Mouse (Mus musculus) MEL (cell line): Measurements from ENCODE around the gene Itm2b.

Source experiments
- BHLHE40 ChIP-seq: IDR thresholded peaks from 2 replicates; pipeline ENCODE4 v1.6.1; 2012; ENCODE audit warnings: low read depth, mild to moderate bottlenecking, inconsistent platforms, low read length, improper control_type of control experiment, borderline replicate concordance
- CTCF ChIP-seq, 3 experiments: IDR thresholded peaks in 2 of 3; conservative IDR thresholded peaks in 1 of 3; 2 replicates each; pipeline ENCODE4 v1.5.1; 2011 to 2012; ENCODE audit warnings: low read length in 3 of 3, low read depth in 2 of 3, mild to moderate bottlenecking in 2 of 3, improper control_type of control experiment in 1 of 3, inconsistent platforms in 1 of 3, mixed read lengths in 1 of 3, moderate library complexity in 1 of 3; ENCODE audit not compliant: control insufficient read depth in 1 of 3, insufficient read depth in 1 of 3, poor library complexity in 1 of 3, severe bottlenecking in 1 of 3
- EP300 ChIP-seq, 2 experiments: IDR thresholded peaks; 2 replicates each; pipeline ENCODE4 v1.6.1; 2011; ENCODE audit warnings: improper control_type of control experiment in 2 of 2, low read length in 2 of 2, low read depth in 1 of 2, mild to moderate bottlenecking in 1 of 2
- MAFK ChIP-seq: IDR thresholded peaks from 2 replicates; pipeline ENCODE4 v1.6.1; 2011; ENCODE audit warnings: low read depth, mild to moderate bottlenecking, low read length, improper control_type of control experiment, borderline replicate concordance
- MAX ChIP-seq: IDR thresholded peaks from 2 replicates; pipeline ENCODE4 v1.6.1; 2011; ENCODE audit warnings: low read length, improper control_type of control experiment
- SMC3 ChIP-seq: IDR thresholded peaks from 2 replicates; pipeline ENCODE4 v1.6.1; 2011; ENCODE audit warnings: low read depth, low read length, improper control_type of control experiment
- TCF12 ChIP-seq: IDR thresholded peaks from 2 replicates; pipeline ENCODE4 v1.6.1; 2014; ENCODE audit warnings: low read depth, mild to moderate bottlenecking, inconsistent platforms, low read length, improper control_type of control experiment, moderate library complexity
- ZC3H11A ChIP-seq: IDR thresholded peaks from 2 replicates; pipeline ENCODE4 v1.6.1; 2012; ENCODE audit warnings: low read depth, mild to moderate bottlenecking, inconsistent platforms, low read length, improper control_type of control experiment
- ZMIZ1 ChIP-seq: IDR thresholded peaks from 2 replicates; pipeline ENCODE4 v1.6.1; 2012; ENCODE audit warnings: low read depth, mild to moderate bottlenecking, inconsistent platforms, low read length, improper control_type of control experiment, moderate library complexity

GRCm38 (mm10) chr14:73334926-73335805 lies 49.9 kb downstream of the Itm2b start:
- TF ChIP-seq BHLHE40 (no peak), CTCF (IDR thresholded peaks at IDR 0.05 in 2 of 3, conservative IDR thresholded peaks at IDR 0.05 in 1 of 3; ENCODE audit: control insufficient read depth in 1 of 3, insufficient read depth in 1 of 3, low read depth in 2 of 3, low read length in 3 of 3, poor library complexity in 1 of 3, severe bottlenecking in 1 of 3) (no peak), EP300 (IDR thresholded peaks at IDR 0.05; ENCODE audit: low read depth in 1 of 2, low read length in 2 of 2) (no peak), TCF12 (no peak), MAX (no peak), ZC3H11A (no peak), SMC3 (no peak), MAFK (no peak), ZMIZ1 (no peak)
